Mouse (Mus musculus) liver, embryonic 14.5 days (tissue): ENCODE measurements around the gene Cenpi.

Source experiments
- CTCF ChIP-seq: IDR thresholded peaks from 2 replicates; pipeline ENCODE4 v1.5.1; 2016; ENCODE audit warnings: antibody characterized with exemption, low read depth, control low read depth
- EP300 ChIP-seq: IDR thresholded peaks from 2 replicates; pipeline ENCODE4 v1.6.1; 2016; ENCODE audit warnings: antibody characterized with exemption, low read depth

GRCm38 (mm10) chrX:134296301-134296700 lies 11.6 kb upstream of the Cenpi start:
- TF ChIP-seq CTCF (no peak), EP300 (no peak)
